Mouse (Mus musculus) heart, embryonic 11.5 days (tissue): Measurements from ENCODE around the gene Nr1h3. TPM values are rescaled to one million over a fixed set of nuclear protein-coding genes. Genes with fewer than 3 reads are reported as not detected.

ENCODE experiments used
- ATAC-seq: fragments of 200-750 bp; cut with Nextera tagmentation; replicated peaks from 2 replicates; pipeline ENCODE4 v1.8.0; 2017; ENCODE audit warnings: moderate library complexity; ENCODE audit not compliant: insufficient number of reproducible peaks, low FRiP score, low TSS enrichment
- H3K27ac ChIP-seq: fragments of 300-500 bp; sonication (generic); 2 replicates; pipeline ENCODE4 v1.5.1; 2014; ENCODE audit warnings: mild to moderate bottlenecking, low read depth, low read length
- H3K27me3 ChIP-seq: fragments of 300-500 bp; sonication (generic); 2 replicates; pipeline ENCODE4 v1.6.1; 2014; ENCODE audit warnings: mild to moderate bottlenecking, low read length, mixed read lengths; ENCODE audit not compliant: control insufficient read depth, insufficient read depth
- H3K36me3 ChIP-seq: fragments of 300-500 bp; sonication (generic); 2 replicates; pipeline ENCODE4 v1.6.1; 2014; ENCODE audit warnings: mild to moderate bottlenecking, low read length, moderate library complexity, mixed read lengths; ENCODE audit not compliant: control insufficient read depth, insufficient read depth
- H3K4me1 ChIP-seq: fragments of 300-500 bp; sonication (generic); 2 replicates; pipeline ENCODE4 v1.6.1; 2014; ENCODE audit warnings: low read length; ENCODE audit not compliant: control insufficient read depth, insufficient read depth
- H3K4me2 ChIP-seq: fragments of 300-500 bp; sonication (generic); 2 replicates; pipeline ENCODE4 v1.6.1; 2014; ENCODE audit warnings: mild to moderate bottlenecking, moderate library complexity
- H3K4me3 ChIP-seq: fragments of 300-500 bp; sonication (generic); 2 replicates; pipeline ENCODE4 v1.5.1; 2014; ENCODE audit warnings: low read depth, low read length
- H3K9ac ChIP-seq: fragments of 300-500 bp; sonication (generic); 2 replicates; pipeline ENCODE4 v1.6.1; 2014; ENCODE audit warnings: mild to moderate bottlenecking, low read depth, low read length, moderate library complexity
- H3K9me3 ChIP-seq: fragments of 300-500 bp; sonication (generic); replicated peaks from 2 replicates; pipeline ENCODE4 v1.6.1; 2016; ENCODE audit warnings: low read length; ENCODE audit not compliant: control insufficient read depth
- WGBS: fragments of 180-500 bp; shearing (Covaris S2); extraction: QIAGEN DNeasy Blood & Tissue Kit; methylation state at CpG from one replicate; pipeline ENCODE4 v1.1.7; 2014; ENCODE audit not compliant: insufficient replicate concordance; 5-methylcytosine and 5-hydroxymethylcytosine counted together
- polyA plus RNA-seq: library from polyadenylated mRNA; unstranded; fragments of >200 nt; fragmentation: Nextera tagmentation; extraction: Ambion mirVana; gene quantifications from 2 replicates; pipeline ENCODE4 v1.2.1, GENCODE M21; 2014

Nr1h3 gene
- polyA plus RNA-seq, 1 experiment from 2014 or later, result 2.8 TPM

DNA sequence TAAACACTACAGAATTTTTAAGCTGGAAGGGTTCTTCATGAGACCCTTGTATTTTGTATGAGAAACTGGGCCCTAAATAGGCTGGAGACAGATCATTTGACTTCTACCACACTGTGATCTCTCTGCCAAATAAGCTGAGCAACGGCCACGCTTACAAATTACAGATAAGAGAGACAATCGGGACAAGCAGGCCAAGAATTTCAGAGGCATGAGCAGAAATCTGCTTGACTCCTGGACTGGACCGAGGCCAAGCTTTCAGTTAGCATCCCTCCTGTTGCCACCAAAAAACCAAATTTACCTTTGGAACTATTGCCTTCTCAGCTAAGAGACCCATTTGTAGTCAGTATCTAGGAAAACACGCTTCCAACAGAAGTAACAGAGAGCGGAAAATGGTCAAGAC lies 42.0 kb downstream of the Nr1h3 start:
- Histone ChIP-seq H3K9ac (no peak overlapping the region), H3K4me2 (no peak overlapping the region), H3K4me3 (no peak overlapping the region), H3K9me3 (no peaks in the 10 kb centered on the region), H3K27me3 (no peaks in the 10 kb centered on the region), H3K27ac (no peak overlapping the region), H3K4me1 (peaks cover 4% of the 10 kb centered on the region; the same call in 1 of the 2 replicates), H3K36me3 (no peaks in the 10 kb centered on the region)
- no peak for ATAC-seq
- 45% methylated on average over 6 of the region's 6 CpGs for WGBS

DNA sequence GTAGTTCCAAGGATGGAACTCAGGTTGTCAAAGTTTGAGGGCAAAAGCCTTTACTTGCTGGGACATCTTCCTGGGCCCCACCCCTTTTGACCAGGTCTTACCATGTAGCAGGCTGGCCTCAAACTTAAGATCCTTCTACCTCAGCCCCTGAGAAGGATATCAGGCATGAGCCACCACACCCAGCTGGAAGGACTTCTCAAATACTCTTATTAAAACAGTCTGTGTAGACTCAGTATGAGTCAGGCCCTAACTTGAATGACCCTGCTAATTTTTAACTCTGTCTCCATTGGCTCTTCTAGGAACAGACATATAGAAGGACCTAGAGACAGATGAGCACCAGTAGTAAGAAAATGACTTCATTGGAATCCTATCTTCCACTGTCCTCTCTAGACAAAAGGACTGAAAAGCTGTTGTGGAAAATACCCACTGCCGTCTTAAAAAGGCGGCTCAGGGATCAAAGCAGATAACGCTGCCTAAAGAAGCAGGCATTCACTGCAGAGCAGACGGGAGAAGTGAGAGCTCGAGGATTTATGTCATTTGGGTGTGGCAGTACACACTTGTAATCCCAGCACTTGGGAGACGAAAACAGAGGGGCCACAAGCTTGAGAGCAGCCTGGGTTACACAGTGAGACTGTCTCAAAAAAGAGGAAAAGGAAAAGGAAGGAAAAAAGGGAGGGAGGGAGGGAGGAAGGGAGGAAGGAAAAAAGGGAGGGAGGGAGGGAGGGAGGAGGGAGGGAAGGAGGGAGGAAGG lies 45.5 kb downstream of the Nr1h3 start:
- Histone ChIP-seq H3K9me3 (no peaks in the 10 kb centered on the region), H3K9ac (no peak overlapping the region), H3K4me1 (peaks cover 4% of the 10 kb centered on the region; the same call in 1 of the 2 replicates), H3K27ac (no peak overlapping the region), H3K4me2 (no peak overlapping the region), H3K36me3 (no peaks in the 10 kb centered on the region), H3K4me3 (no peak overlapping the region), H3K27me3 (no peaks in the 10 kb centered on the region)
- no peak for ATAC-seq
- WGBS, result 26% methylated on average over 6 of the region's 6 CpGs

DNA sequence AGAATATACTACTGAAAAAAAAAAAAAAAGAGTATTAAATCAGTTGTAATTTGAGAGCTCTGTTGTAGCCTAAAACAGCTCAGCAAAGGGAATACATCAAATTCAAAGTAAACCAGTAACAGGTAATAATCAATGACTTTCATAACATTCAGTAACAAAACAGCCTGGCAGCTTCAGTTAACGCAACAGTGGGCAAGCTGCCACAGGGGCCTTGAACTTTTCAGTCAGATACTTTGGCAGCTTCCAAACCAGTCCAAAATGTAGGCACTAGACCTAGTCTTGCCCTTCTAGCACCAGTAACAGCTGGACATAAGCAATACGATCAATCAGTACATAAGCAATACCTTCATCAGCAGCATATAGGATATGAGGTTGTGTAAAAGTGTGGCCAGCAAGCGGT lies 48.5 kb downstream of the Nr1h3 start:
- Histone ChIP-seq H3K27me3 (no peaks in the 10 kb centered on the region), H3K4me1 (no peaks in the 10 kb centered on the region), H3K4me3 (no peak overlapping the region), H3K27ac (no peak overlapping the region), H3K9me3 (no peaks in the 10 kb centered on the region), H3K4me2 (no peak overlapping the region), H3K36me3 (no peaks in the 10 kb centered on the region), H3K9ac (no peak overlapping the region)
- 94% methylated on average over 3 of the region's 3 CpGs for WGBS
- no peak for ATAC-seq

DNA sequence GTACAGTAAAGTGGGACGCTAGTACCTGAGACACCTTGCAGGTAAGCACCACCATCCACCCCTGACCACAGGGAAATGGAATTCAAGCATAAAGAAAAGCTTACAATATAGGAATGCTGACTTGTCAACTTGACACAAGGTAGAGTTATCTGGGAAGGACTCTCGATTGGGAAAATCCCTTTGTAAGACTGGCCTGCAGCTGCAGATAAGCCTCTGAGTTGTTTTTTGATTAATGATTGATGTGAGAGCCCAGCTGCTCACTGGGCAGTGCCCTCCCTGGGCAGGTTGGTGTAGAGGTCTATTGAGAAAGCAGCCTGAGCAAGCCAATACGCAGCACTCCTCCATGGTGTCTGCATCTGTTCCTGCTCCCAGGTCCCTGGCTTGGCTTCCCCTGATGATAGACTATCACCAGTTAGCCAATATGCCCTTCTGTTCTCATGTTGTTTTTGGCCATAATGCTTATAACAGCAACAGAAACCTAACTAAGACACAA lies 49.7 kb downstream of the Nr1h3 start:
- ATAC-seq, result no peak
- Histone ChIP-seq H3K27me3 (no peaks in the 10 kb centered on the region), H3K4me1 (no peaks in the 10 kb centered on the region), H3K36me3 (0 out of 2 replicates have a peak, but pooled peaks cover under 1% of the 10 kb centered on the region), H3K27ac (no peak overlapping the region), H3K9me3 (no peaks in the 10 kb centered on the region), H3K4me3 (no peak overlapping the region), H3K4me2 (no peak overlapping the region), H3K9ac (no peak overlapping the region)
- WGBS, result 70% methylated on average over 3 of the region's 3 CpGs

DNA sequence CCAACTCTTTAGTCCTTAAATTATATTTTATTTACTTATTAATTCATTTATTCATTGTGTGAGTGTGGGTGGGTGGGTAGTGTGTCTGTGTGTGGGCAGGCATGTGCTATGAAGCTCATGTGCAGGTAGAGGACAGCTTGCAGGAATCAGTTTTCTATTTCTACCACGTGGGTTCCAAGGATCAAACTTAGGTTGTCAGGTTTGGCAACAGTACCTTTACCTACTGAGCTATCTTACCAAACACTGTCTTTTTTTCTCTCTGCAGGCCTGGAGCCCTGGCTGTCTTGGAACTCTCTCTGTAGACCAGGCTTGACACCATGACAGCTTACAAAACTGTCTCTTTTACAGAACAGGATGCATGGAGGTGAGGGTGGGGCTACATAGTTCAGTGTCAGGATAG lies 51.3 kb downstream of the Nr1h3 start:
- no peak for ATAC-seq
- Histone ChIP-seq H3K9me3 (no peaks in the 10 kb centered on the region), H3K4me2 (no peak overlapping the region), H3K36me3 (0 out of 2 replicates have a peak, but pooled peaks cover 2% of the 10 kb centered on the region), H3K27ac (no peak overlapping the region), H3K4me1 (no peaks in the 10 kb centered on the region), H3K27me3 (no peaks in the 10 kb centered on the region), H3K9ac (no peak overlapping the region), H3K4me3 (no peak overlapping the region)
- 65% methylated on average over 1 of the region's 1 CpGs for WGBS

DNA sequence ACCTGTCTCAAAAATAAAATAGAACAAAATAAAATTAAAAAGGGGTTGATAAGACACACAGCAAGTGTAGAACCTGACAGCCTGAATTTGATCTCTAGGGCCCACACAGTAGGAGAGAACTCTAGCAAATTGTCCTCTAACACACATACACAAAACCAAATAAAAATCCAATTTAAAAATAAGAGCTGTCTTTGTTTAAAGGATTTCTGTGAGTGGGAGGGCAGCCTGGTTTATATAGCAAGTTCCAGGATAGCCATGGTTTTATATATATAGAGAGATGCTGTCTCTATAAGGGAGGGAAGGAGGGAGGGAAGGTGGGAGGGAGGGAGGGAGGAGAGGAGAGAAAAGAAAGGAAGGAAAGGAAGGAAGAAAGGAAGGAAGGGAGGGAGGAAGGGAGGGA lies 54.5 kb downstream of the Nr1h3 start:
- no peaks in the 10 kb centered on the region for H3K9me3 ChIP-seq
- no peaks in the 10 kb centered on the region for H3K4me1 ChIP-seq
- H3K36me3 ChIP-seq, result 0 out of 2 replicates have a peak, but pooled peaks cover 2% of the 10 kb centered on the region
- H3K27me3 ChIP-seq, result no peaks in the 10 kb centered on the region
- H3K9ac ChIP-seq, result no peak overlapping the region
- H3K4me3 ChIP-seq, result no peak overlapping the region
- no peak for ATAC-seq
- no peak overlapping the region for H3K4me2 ChIP-seq
- no peak overlapping the region for H3K27ac ChIP-seq

DNA sequence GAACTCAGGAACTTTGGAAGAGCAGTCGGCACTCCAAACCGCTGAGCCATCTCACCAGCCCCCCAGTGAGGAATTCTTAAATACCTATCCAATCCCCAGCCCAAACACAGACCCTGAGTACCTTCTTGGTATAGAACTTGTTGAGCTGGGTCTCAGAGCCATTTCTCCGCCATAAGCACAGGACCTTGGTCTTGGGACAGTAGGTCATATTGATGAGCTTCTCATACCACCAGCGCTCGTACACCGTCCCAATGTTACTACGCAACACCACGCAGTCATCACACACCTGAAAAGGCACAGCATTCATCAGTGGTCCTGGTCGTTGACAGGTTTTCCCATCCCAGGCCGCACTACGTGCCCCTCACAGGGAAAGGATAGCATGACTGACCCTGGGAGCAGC lies 59.2 kb downstream of the Nr1h3 start:
- 94% methylated on average over 11 of the region's 11 CpGs for WGBS
- Histone ChIP-seq H3K4me1 (no peaks in the 10 kb centered on the region), H3K4me3 (no peak overlapping the region), H3K27me3 (no peaks in the 10 kb centered on the region), H3K9me3 (no peaks in the 10 kb centered on the region), H3K27ac (no peak overlapping the region), H3K9ac (no peak overlapping the region), H3K4me2 (no peak overlapping the region), H3K36me3 (peaks cover 2% of the 10 kb centered on the region; the same call in 1 of the 2 replicates)
- no peak for ATAC-seq

DNA sequence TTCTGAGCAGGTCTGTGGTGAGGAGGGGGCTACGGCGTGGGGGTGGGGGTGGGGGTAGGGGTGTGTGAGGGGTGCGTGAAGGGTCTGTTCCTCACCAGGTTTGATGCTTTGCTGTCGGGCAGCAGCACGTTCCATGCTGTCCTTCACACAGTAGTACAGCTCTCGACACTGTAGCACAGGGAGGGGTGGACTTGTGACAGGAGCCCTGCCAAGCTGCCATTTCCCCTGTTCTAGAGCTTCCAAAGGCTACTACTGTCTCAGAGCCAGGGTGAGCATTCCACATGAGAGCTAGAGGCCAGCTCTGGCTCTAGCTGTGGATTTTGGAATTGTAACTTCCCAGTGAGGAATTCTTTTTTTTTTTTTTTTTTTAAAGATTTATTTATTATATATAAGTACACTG lies 59.7 kb downstream of the Nr1h3 start:
- H3K4me1 ChIP-seq, result no peaks in the 10 kb centered on the region
- no peak overlapping the region for H3K27ac ChIP-seq
- H3K4me2 ChIP-seq, result no peak overlapping the region
- H3K9ac ChIP-seq, result no peak overlapping the region
- WGBS, result 80% methylated on average over 6 of the region's 6 CpGs
- H3K9me3 ChIP-seq, result no peaks in the 10 kb centered on the region
- ATAC-seq, result no peak
- no peaks in the 10 kb centered on the region for H3K27me3 ChIP-seq
- H3K36me3 ChIP-seq, result peaks cover 1% of the 10 kb centered on the region; the same call in 1 of the 2 replicates
- H3K4me3 ChIP-seq, result no peak overlapping the region

DNA sequence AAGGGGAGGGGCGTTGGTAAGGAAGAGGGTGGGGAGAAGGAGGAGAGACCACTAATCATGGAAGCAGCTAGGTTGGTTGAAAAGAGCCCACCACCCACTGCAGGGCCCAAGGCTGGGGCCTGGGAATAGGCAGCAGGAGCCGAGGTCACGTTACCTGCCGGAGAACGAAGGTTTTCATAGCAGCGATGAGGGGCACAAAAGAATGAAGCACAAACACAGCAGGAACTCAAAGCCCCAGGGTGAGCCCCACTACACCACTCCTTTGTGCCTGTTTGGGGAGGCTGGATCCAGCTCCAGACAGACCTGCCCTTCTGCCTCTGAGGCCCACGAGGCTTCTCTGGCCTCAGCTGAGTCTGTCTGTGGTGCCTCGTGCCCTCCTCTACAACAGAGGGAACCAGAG lies 62.9 kb downstream of the Nr1h3 start:
- H3K4me1 ChIP-seq, result no peaks in the 10 kb centered on the region
- H3K9ac ChIP-seq, result no peak overlapping the region
- WGBS, result 84% methylated on average over 8 of the region's 8 CpGs
- no peak overlapping the region for H3K27ac ChIP-seq
- H3K4me3 ChIP-seq, result no peak overlapping the region
- no peaks in the 10 kb centered on the region for H3K9me3 ChIP-seq
- H3K36me3 ChIP-seq, result peaks cover 16% of the 10 kb centered on the region
- H3K27me3 ChIP-seq, result no peaks in the 10 kb centered on the region
- ATAC-seq, result no peak
- H3K4me2 ChIP-seq, result no peak overlapping the region
